Mouse (Mus musculus) cerebellum, adult 2 months (tissue): ENCODE data around the gene Pnma1.

Source experiments
- CTCF ChIP-seq: fragments of 200-500 bp; IDR thresholded peaks from 2 replicates; pipeline ENCODE4 v1.5.1; 2011; ENCODE audit warnings: low read depth, mild to moderate bottlenecking, control low read depth, low read length, moderate library complexity, borderline replicate concordance; ENCODE audit not compliant: insufficient read depth
- POLR2A ChIP-seq: fragments of 200-500 bp; IDR thresholded peaks from 2 replicates; pipeline ENCODE4 v1.6.1; 2011; ENCODE audit warnings: low read length, control low read depth, borderline replicate concordance; ENCODE audit not compliant: insufficient read depth

GRCm38 (mm10) chr12:84119584-84119983, 28.7 kb downstream of the Pnma1 start:
- no peak for TF ChIP-seq CTCF
- no peak for TF ChIP-seq POLR2A
